Mouse (Mus musculus): ENCODE measurements around the gene Dnajc12. TPM values are rescaled to one million over a fixed set of nuclear protein-coding genes. Genes with fewer than 3 reads are reported as not detected.

The Dnajc12 gene
- total RNA-seq (2023) = 1 to 10 TPM; 5.6 to 6.6 TPM

GRCm38 (mm10) chr10:63382372-63383279 lies at the start of gene Dnajc12:
Gene Dnajc12, plus strand, starts transcription at chr10:63382443.

GRCm38 (mm10) chr10:63381498-63382280 lies 554 bp upstream of the Dnajc12 start, which contains the start of gene Sirt1:
Gene Sirt1, minus strand, starts transcription at chr10:63381704.

GRCm38 (mm10) chr10:63421739-63422735 lies 39.8 kb downstream of the Dnajc12 start, which contains the start of gene Gm7075:
Gene Gm7075, minus strand, starts transcription at chr10:63421789.

DNA sequence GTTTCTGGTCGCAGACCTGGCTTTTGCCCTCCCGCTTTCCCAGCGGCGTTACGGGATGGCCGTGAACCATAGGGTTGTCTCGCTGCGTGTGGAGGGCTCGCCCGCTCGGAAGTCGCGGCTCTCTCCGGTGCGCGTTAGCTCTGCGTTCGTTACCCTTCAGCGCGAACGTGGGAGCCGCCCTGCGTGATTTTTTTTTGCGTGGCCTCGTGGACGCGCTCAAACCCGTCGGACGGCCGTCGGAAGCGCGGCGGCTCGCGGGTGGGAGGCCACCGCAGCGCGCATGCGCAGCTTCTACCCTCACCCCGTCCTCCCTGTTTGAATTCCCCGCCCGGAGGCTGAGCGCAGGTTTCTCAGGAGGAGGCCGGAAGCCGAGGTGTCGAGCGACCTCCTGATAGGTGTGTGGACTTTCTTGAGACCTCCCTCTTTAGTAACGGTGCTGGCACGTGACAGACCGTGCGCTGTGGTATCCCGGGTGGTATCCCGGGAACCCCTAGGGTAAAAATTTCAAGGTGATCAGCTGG lies 47.6 kb downstream of the Dnajc12 start, which contains the start of gene Ctnna3:
Gene Ctnna3 (plus strand): TSS at position 314 of the 521 bp plus-strand sequence.

Other genes with a start within 250 kb of the Dnajc12 start
- under 1 TPM; 0.07 to 0.15 TPM for gene Mypn, start 178.5 kb upstream of the Dnajc12 start, total RNA-seq (2023)
- 100 to 1,000 TPM; 147 to 208 TPM for gene Herc4, start 138.6 kb upstream of the Dnajc12 start, total RNA-seq (2023)
- 10 to 100 TPM; 18.4 to 25.7 TPM for gene Sirt1, start 739 bp upstream of the Dnajc12 start, total RNA-seq (2023)
- gene Gm7075, start 39.3 kb downstream of the Dnajc12 start, total RNA-seq (2023) = not detected
- gene Ctnna3, start 47.7 kb downstream of the Dnajc12 start, total RNA-seq (2023) = under 1 TPM in 1 of 2 experiments, not detected in 1; 0.11 TPM